Mouse (Mus musculus) stomach, embryonic 14.5 days (tissue): ENCODE results near the gene Cdon. TPM values are rescaled to one million over a fixed set of nuclear protein-coding genes. Genes with fewer than 3 reads are reported as not detected.

Experiments
- polyA plus RNA-seq: library from polyadenylated mRNA; unstranded; fragments of >200 nt; fragmentation: Nextera tagmentation; extraction: Ambion mirVana; gene quantifications from 2 replicates; pipeline ENCODE4 v1.2.1, GENCODE M21; 2014

The Cdon gene
- polyA plus RNA-seq, 1 experiment from 2014 or later: 12.7 TPM

Other genes with a start within 250 kb of the Cdon start
- 77.2 and 80.3 TPM in 2 replicates for gene Dcps, start 245.1 kb upstream of the Cdon start, polyA plus RNA-seq
- gene Srpr, start 221.0 kb upstream of the Cdon start, polyA plus RNA-seq: 141 and 148 TPM in 2 replicates
- gene Tirap, start 220.8 kb upstream of the Cdon start, polyA plus RNA-seq: 13.9 and 14.1 TPM in 2 replicates
- gene Foxred1, start 210.1 kb upstream of the Cdon start, polyA plus RNA-seq: 35.5 and 37.7 TPM in 2 replicates
- 34.1 and 36.6 TPM in 2 replicates for gene Fam118b, start 153.3 kb upstream of the Cdon start, polyA plus RNA-seq
- gene Rpusd4, start 153.3 kb upstream of the Cdon start, polyA plus RNA-seq: 28.2 and 30.5 TPM in 2 replicates
- gene Gm1113, start 97.1 kb downstream of the Cdon start, polyA plus RNA-seq: not detected in 2 replicates
- gene Ddx25, start 137.4 kb downstream of the Cdon start, polyA plus RNA-seq: 2.8 TPM in 2 replicates
- gene Pus3, start 137.5 kb downstream of the Cdon start, polyA plus RNA-seq: 22.1 and 23.9 TPM in 2 replicates
- 0.51 and 0.69 TPM in 2 replicates for gene Pate2, start 149.2 kb downstream of the Cdon start, polyA plus RNA-seq
- 15.1 and 17.4 TPM in 2 replicates for gene Hyls1, start 149.3 kb downstream of the Cdon start, polyA plus RNA-seq
- not detected in 2 replicates for gene Pate4, start 190.8 kb downstream of the Cdon start, polyA plus RNA-seq
- gene Pate3, start 227.1 kb downstream of the Cdon start, polyA plus RNA-seq: not detected in 2 replicates